ENCODE assay signal across 13 mouse cellular contexts in genomic region chr3:127387016-127387517, GRCm38 (mm10).
DNase-seq lines count a peak whose midpoint lies in the region; ATAC-seq lines count a peak whose summit lies in the region.
"Had no signal": no experiment of that assay in that cellular context is flagged by ENCODE, and none has a peak within 500 bp of the region (broad histone marks: within the 10 kb centered on the region; RNA-seq: fewer than 3 reads in every experiment).

No protein-coding gene starts in this region.

- no peaks in the 10 kb centered on the region for H3K9me3 ChIP-seq in embryonic facial prominence, embryonic 11.5 days (replicated peaks; ENCODE audit: control insufficient read depth, low read length)
- no peaks in the 10 kb centered on the region for H3K9me3 ChIP-seq in embryonic facial prominence, embryonic 10.5 days
- H3K9me3 ChIP-seq in hindbrain, embryonic 11.5 days (ENCODE audit: control insufficient read depth, low read length): no peaks in the 10 kb centered on the region
- H3K9me3 ChIP-seq in neural tube, embryonic 12.5 days: no peaks in the 10 kb centered on the region
- no peaks in the 10 kb centered on the region for H3K9me3 ChIP-seq in heart, embryonic 12.5 days (replicated peaks)
- H3K9me3 ChIP-seq: limb, embryonic 10.5 days; stomach, embryonic 15.5 days had no signal

- peak; percentile 48; the same call in 1 of the 2 replicates for ATAC-seq in embryonic facial prominence, embryonic 11.5 days (replicated peaks; ENCODE audit: insufficient number of reproducible peaks, low FRiP score, low TSS enrichment, low read depth)
- peak; percentile 90 for ATAC-seq in hindbrain, embryonic 11.5 days (ENCODE audit: low FRiP score)
- peak; percentile 89 for ATAC-seq in neural tube, embryonic 12.5 days (ENCODE audit: low FRiP score, low read depth)
- ATAC-seq in heart, embryonic 12.5 days (ENCODE audit: insufficient number of reproducible peaks, low FRiP score): no peak
- ATAC-seq: lung, postnatal 0 days had no signal

- H3K27me3 ChIP-seq in embryonic facial prominence, embryonic 11.5 days (ENCODE audit: control insufficient read depth, insufficient read depth, low read length): no peaks in the 10 kb centered on the region
- H3K27me3 ChIP-seq in embryonic facial prominence, embryonic 10.5 days (replicated peaks; ENCODE audit: low read depth, poor library complexity, severe bottlenecking): no peaks in the 10 kb centered on the region
- no peaks in the 10 kb centered on the region for H3K27me3 ChIP-seq in hindbrain, embryonic 11.5 days (ENCODE audit: control insufficient read depth, insufficient read depth, low read length)
- H3K27me3 ChIP-seq in neural tube, embryonic 12.5 days (replicated peaks): no peaks in the 10 kb centered on the region
- no peaks in the 10 kb centered on the region for H3K27me3 ChIP-seq in heart, embryonic 12.5 days (replicated peaks)
- H3K27me3 ChIP-seq: stomach, embryonic 15.5 days had no signal

- no peak overlapping the region for H3K27ac ChIP-seq in embryonic facial prominence, embryonic 11.5 days (replicated peaks; ENCODE audit: low read depth, low read length)
- H3K27ac ChIP-seq in embryonic facial prominence, embryonic 10.5 days (replicated peaks): no peak overlapping the region
- no peak overlapping the region for H3K27ac ChIP-seq in hindbrain, embryonic 11.5 days (ENCODE audit: low read depth, low read length)
- no peak overlapping the region for H3K27ac ChIP-seq in neural tube, embryonic 12.5 days
- H3K27ac ChIP-seq in heart, embryonic 12.5 days (ENCODE audit: poor library complexity, severe bottlenecking): no peak overlapping the region
- H3K27ac ChIP-seq: limb, embryonic 10.5 days; stomach, embryonic 15.5 days had no signal

- no peak overlapping the region for H3K9ac ChIP-seq in embryonic facial prominence, embryonic 11.5 days (replicated peaks; ENCODE audit: low read length)
- no peak overlapping the region for H3K9ac ChIP-seq in hindbrain, embryonic 11.5 days (ENCODE audit: low read depth, low read length)
- H3K9ac ChIP-seq in neural tube, embryonic 12.5 days: no peak overlapping the region
- no peak overlapping the region for H3K9ac ChIP-seq in heart, embryonic 12.5 days
- H3K9ac ChIP-seq: stomach, embryonic 15.5 days had no signal

- no peak for DNase-seq in embryonic facial prominence, embryonic 11.5 days (ENCODE audit: low spot score)
- DNase-seq in embryonic facial prominence, embryonic 10.5 days (ENCODE audit: low spot score): no peak
- DNase-seq in cerebellum, adult 9-11 months: peak; percentile 33
- peak; percentile 35 for DNase-seq in hindbrain, embryonic 11.5 days (ENCODE audit: low spot score)
- DNase-seq in adrenal gland, postnatal 4 days (ENCODE audit: low spot score in 2 of 2): no peak
- DNase-seq in kidney, adult 18-20 months: no peak
- DNase-seq: kidney, adult 8-10 months had no signal

- no peak overlapping the region for H3K4me2 ChIP-seq in embryonic facial prominence, embryonic 11.5 days (ENCODE audit: low read depth, low read length)
- no peak overlapping the region; the same call in 1 of the 2 replicates for H3K4me2 ChIP-seq in hindbrain, embryonic 11.5 days (replicated peaks; ENCODE audit: low read depth, low read length)
- H3K4me2 ChIP-seq in neural tube, embryonic 12.5 days (replicated peaks): 0 out of 2 replicates have a peak overlapping the region, but pooled peaks have one; percentile 14
- H3K4me2 ChIP-seq in heart, embryonic 12.5 days: no peak overlapping the region
- H3K4me2 ChIP-seq: stomach, embryonic 15.5 days had no signal

- H3K4me3 ChIP-seq in embryonic facial prominence, embryonic 11.5 days (ENCODE audit: low read depth, low read length): no peak overlapping the region
- no peak overlapping the region for H3K4me3 ChIP-seq in embryonic facial prominence, embryonic 10.5 days
- no peak overlapping the region for H3K4me3 ChIP-seq in hindbrain, embryonic 11.5 days (ENCODE audit: low read depth, low read length)
- H3K4me3 ChIP-seq in neural tube, embryonic 12.5 days: no peak overlapping the region
- H3K4me3 ChIP-seq in heart, embryonic 12.5 days: no peak overlapping the region
- H3K4me3 ChIP-seq: erythroblast, embryonic 14.5 days; limb, embryonic 10.5 days; stomach, embryonic 15.5 days had no signal

- WGBS in embryonic facial prominence, embryonic 11.5 days: 73% methylated on average over 14 of the region's 14 CpGs
- 63% methylated on average over 14 of the region's 14 CpGs for WGBS in embryonic facial prominence, embryonic 10.5 days
- WGBS in hindbrain, embryonic 11.5 days: 28% methylated on average over 14 of the region's 14 CpGs
- 37% methylated on average over 14 of the region's 14 CpGs for WGBS in neural tube, embryonic 12.5 days
- 82% methylated on average over 14 of the region's 14 CpGs for WGBS in heart, embryonic 12.5 days

- H3K4me1 ChIP-seq in embryonic facial prominence, embryonic 11.5 days (ENCODE audit: control insufficient read depth, insufficient read depth, low read length): no peaks in the 10 kb centered on the region
- no peaks in the 10 kb centered on the region for H3K4me1 ChIP-seq in embryonic facial prominence, embryonic 10.5 days
- H3K4me1 ChIP-seq in hindbrain, embryonic 11.5 days (replicated peaks; ENCODE audit: control insufficient read depth, insufficient read depth, low read length): no peaks in the 10 kb centered on the region
- no peaks in the 10 kb centered on the region for H3K4me1 ChIP-seq in neural tube, embryonic 12.5 days
- H3K4me1 ChIP-seq in heart, embryonic 12.5 days (replicated peaks): no peaks in the 10 kb centered on the region
- H3K4me1 ChIP-seq: limb, embryonic 10.5 days; stomach, embryonic 15.5 days had no signal

- H3K36me3 ChIP-seq in embryonic facial prominence, embryonic 11.5 days (replicated peaks; ENCODE audit: control insufficient read depth, insufficient read depth, low read depth, low read length): no peaks in the 10 kb centered on the region
- no peaks in the 10 kb centered on the region for H3K36me3 ChIP-seq in embryonic facial prominence, embryonic 10.5 days (replicated peaks)
- no peaks in the 10 kb centered on the region for H3K36me3 ChIP-seq in hindbrain, embryonic 11.5 days (ENCODE audit: control insufficient read depth, insufficient read depth, low read length)
- H3K36me3 ChIP-seq in neural tube, embryonic 12.5 days: no peaks in the 10 kb centered on the region
- H3K36me3 ChIP-seq in heart, embryonic 12.5 days: no peaks in the 10 kb centered on the region
- H3K36me3 ChIP-seq: limb, embryonic 10.5 days; stomach, embryonic 15.5 days had no signal

Comparison
In these comparisons a context has a peak if more than half of its experiments do, and no peak if none do; other contexts are left out.
1. DNase-seq: peak in cerebellum, adult 9-11 months (single experiment) and hindbrain, embryonic 11.5 days (single experiment); none in embryonic facial prominence, embryonic 11.5 days (single experiment), embryonic facial prominence, embryonic 10.5 days (single experiment), adrenal gland, postnatal 4 days (0 of 2) and kidney, adult 18-20 months (single experiment).